Mouse (Mus musculus) thymus, adult 2 months (tissue): Measurements from ENCODE around the gene Rfwd3. TPM values are rescaled to one million over a fixed set of nuclear protein-coding genes. Genes with fewer than 3 reads are reported as not detected.

Experiments
- DNase-seq: peaks from one replicate; pipeline ENCODE4 v3.0.0; 2021
- H3K27ac ChIP-seq: fragments of 200-500 bp; 2 replicates; pipeline ENCODE4 v1.5.1; 2012; ENCODE audit warnings: low read length, control low read depth; ENCODE audit not compliant: control insufficient read depth, insufficient read depth
- H3K27me3 ChIP-seq: fragments of 200-500 bp; 2 replicates; pipeline ENCODE4 v1.6.1; 2012; ENCODE audit warnings: mild to moderate bottlenecking, low read length, moderate library complexity, mixed read lengths; ENCODE audit not compliant: control insufficient read depth, insufficient read depth
- H3K36me3 ChIP-seq: fragments of 200-500 bp; 2 replicates; pipeline ENCODE4 v1.6.1; 2012; ENCODE audit warnings: mild to moderate bottlenecking, low read length, moderate library complexity; ENCODE audit not compliant: control insufficient read depth, insufficient read depth
- H3K4me1 ChIP-seq: fragments of 200-500 bp; replicated peaks from 2 replicates; pipeline ENCODE4 v1.6.1; 2012; ENCODE audit warnings: low read length; ENCODE audit not compliant: control insufficient read depth, insufficient read depth
- H3K4me3 ChIP-seq: fragments of 200-500 bp; 2 replicates; pipeline ENCODE4 v1.5.1; 2012; ENCODE audit warnings: mild to moderate bottlenecking, low read length, control low read depth, moderate library complexity; ENCODE audit not compliant: control insufficient read depth, insufficient read depth
- CTCF ChIP-seq: fragments of 200-500 bp; IDR thresholded peaks from 2 replicates; pipeline ENCODE4 v1.5.1; 2012; ENCODE audit warnings: mild to moderate bottlenecking, control low read depth, low read length, moderate library complexity, borderline replicate concordance; ENCODE audit not compliant: control insufficient read depth, poor library complexity, insufficient read depth; ENCODE audit errors: extremely low read depth
- POLR2A ChIP-seq: fragments of 200-500 bp; IDR thresholded peaks from 2 replicates; pipeline ENCODE4 v1.6.1; 2012; ENCODE audit warnings: mild to moderate bottlenecking, low read length, control low read depth, moderate library complexity; ENCODE audit not compliant: control insufficient read depth, poor library complexity, insufficient read depth; ENCODE audit errors: extremely low read depth
- WGBS: fragments of 180-500 bp; shearing (Covaris S2); methylation state at CpG from one replicate; pipeline ENCODE4 v1.1.7; 2018; 5-methylcytosine and 5-hydroxymethylcytosine counted together
- polyA plus RNA-seq: library from polyadenylated mRNA; depleted of rRNA; stranded (reverse); fragments of >200 nt; gene quantifications from 2 replicates; pipeline ENCODE4 v1.2.3, GENCODE M21; 2012

The Rfwd3 gene
- polyA plus RNA-seq, 1 experiment: 30.9 TPM

DNA sequence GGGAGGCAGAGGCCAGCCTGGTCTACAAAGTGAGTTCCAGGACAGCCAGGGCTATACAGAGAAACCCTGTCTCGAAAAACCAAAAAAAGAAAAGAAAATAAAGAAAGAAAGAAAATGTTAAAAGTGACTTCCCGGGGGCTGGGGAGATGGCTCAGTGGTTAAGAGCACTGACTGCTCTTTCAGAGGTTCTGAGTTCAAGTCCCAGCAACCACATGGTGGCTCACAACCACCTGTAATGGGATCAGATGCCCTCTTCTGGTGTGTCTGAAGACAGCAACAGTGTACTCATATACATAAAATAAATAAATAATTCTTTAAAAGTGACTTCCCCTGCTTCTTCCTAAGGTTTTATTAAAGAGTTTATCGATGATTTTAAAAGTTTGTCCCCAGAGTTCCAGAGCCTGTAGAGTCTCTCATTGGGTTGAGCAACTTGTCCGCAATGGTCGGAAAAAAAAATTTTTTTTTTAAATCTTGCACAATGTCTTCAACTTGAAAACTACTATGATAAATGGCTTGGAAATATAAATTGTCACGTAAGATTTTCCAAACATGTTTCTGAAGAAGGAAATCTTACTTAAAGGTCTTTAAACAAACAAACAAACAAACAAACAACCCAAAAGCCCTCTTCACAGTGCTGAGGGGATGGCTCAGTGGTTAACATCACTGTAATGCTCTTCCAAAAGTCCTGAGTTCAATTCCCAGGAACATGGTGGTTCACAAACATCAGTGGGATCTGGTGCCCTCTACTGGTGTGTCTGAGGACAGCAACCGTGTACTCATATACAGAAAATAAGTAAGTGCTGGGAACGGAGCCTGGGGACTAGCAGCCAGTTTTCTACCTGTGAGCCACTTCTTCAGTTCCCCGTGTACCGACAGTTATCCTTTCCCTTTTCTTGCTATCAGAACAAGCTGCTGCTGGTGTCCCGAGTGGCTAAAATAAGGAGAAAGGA is 850 bp upstream of the Rfwd3 start:
- WGBS: 69% methylated on average over 11 of the region's 11 CpGs
- DNase-seq: peak; percentile 12
- 0 out of 2 replicates have a peak, but pooled peaks cover 2% of the 10 kb centered on the region for H3K4me1 ChIP-seq
- no peaks in the 10 kb centered on the region for H3K27me3 ChIP-seq
- 0 out of 2 replicates have a peak, but pooled peaks cover 6% of the 10 kb centered on the region for H3K36me3 ChIP-seq
- H3K4me3 ChIP-seq: peak overlapping the region; percentile 90
- H3K27ac ChIP-seq: no peak overlapping the region
- TF ChIP-seq CTCF: no peak
- TF ChIP-seq POLR2A: no peak

DNA sequence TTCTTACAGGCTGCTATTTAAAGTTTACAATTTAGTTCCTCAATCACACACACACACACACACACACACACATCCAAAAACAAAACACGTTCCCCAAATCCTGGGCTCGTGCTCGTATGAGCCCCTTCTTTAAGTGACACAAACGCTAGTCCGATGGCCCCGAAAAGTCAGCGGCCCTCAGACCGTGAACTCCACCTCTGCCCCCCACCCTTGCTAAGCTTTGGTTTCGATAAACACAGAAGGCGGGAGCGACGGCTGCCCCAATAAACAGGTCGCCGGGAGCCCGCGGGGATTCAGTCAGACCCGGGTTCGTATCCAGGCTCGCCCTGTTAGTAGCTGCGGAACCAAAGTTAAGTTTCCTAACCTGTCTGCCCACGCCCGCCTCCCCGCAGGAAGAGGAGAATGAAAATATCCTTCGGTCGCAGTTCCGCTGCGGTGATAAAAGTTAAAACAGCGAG is 630 bp downstream of the Rfwd3 start:
- H3K36me3 ChIP-seq: peaks cover 16% of the 10 kb centered on the region
- H3K27ac ChIP-seq: peak overlapping the region; percentile 1; the same call in 1 of the 2 replicates
- H3K27me3 ChIP-seq: no peaks in the 10 kb centered on the region
- H3K4me1 ChIP-seq: 0 out of 2 replicates have a peak, but pooled peaks cover 2% of the 10 kb centered on the region
- peak overlapping the region; percentile 90 for H3K4me3 ChIP-seq
- under 1% methylated on average over 28 of the region's 28 CpGs for WGBS
- peak; percentile 65 for DNase-seq
- no peak for TF ChIP-seq CTCF
- no peak for TF ChIP-seq POLR2A

DNA sequence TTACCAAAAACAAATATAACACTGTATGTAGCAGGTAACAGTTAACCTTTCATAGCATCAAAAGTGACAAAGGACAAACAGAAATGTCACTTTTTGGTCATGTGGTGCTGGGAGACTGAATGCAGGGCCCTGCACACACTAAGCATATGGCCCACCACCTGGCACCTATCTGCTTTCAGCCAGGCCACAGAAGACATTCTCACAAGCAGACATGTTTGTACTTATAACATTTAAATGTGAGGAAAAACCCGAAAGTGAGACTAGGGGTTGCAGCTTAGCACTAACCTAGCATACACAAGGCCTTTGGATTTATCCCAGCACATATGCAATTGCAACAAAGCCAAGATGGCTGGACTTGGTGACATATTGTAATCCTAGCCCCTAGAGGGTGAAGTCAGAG is 2.0 kb downstream of the Rfwd3 start:
- DNase-seq: no peak
- peaks cover 29% of the 10 kb centered on the region for H3K36me3 ChIP-seq
- H3K27me3 ChIP-seq: no peaks in the 10 kb centered on the region
- TF ChIP-seq POLR2A: no peak
- TF ChIP-seq CTCF: no peak
- H3K4me3 ChIP-seq: no peak overlapping the region
- WGBS: 79% methylated on average over 1 of the region's 1 CpGs
- no peak overlapping the region for H3K27ac ChIP-seq
- H3K4me1 ChIP-seq: 0 out of 2 replicates have a peak, but pooled peaks cover 2% of the 10 kb centered on the region

DNA sequence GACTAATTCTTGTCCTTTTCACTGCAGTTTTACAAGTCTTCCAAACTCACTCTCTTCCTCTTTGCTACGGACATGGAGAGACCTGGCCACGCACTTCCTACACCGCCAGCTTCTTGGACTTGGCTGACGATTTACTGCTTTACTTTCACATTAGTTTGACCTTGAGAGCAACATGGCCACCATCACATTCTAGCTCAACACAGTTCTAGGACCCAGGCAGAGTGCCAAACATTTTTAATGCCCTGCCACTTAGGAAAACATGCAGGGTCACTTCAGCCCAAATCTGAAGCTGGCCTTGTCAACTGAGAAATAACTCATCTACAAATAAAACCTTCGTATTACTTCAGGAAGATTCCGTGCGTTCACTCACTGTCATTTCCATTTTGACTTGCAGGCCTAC is 8.3 kb downstream of the Rfwd3 start:
- H3K27ac ChIP-seq: no peak overlapping the region
- TF ChIP-seq CTCF (no peak), POLR2A (no peak)
- DNase-seq: no peak
- H3K36me3 ChIP-seq: peaks cover 77% of the 10 kb centered on the region
- no peak overlapping the region for H3K4me3 ChIP-seq
- 97% methylated on average over 7 of the region's 7 CpGs for WGBS
- H3K27me3 ChIP-seq: no peaks in the 10 kb centered on the region
- no peaks in the 10 kb centered on the region for H3K4me1 ChIP-seq

DNA sequence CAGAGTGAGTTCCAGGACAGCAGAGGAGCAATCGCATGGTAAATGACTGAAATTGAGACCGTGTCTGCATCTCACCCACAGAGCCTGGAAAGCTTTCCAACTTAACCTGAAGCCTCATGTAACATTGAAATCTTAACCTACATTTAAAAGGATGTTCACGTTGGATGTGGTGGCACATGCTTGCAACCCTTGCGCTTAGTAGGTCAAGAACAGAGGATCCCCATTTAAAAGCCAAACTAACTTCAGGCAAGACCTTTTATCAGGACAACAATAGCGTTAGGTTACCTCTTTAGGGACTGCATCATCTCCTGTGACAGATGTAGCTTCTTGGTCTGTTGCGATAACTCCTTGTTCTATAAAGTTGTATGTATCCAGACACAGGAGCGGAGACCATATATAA is 9.4 kb downstream of the Rfwd3 start:
- no peak overlapping the region for H3K27ac ChIP-seq
- DNase-seq: no peak
- H3K4me1 ChIP-seq: no peaks in the 10 kb centered on the region
- H3K36me3 ChIP-seq: peaks cover 85% of the 10 kb centered on the region
- WGBS: over 99% methylated on average over 7 of the region's 7 CpGs
- no peaks in the 10 kb centered on the region for H3K27me3 ChIP-seq
- no peak overlapping the region for H3K4me3 ChIP-seq
- TF ChIP-seq CTCF: no peak
- TF ChIP-seq POLR2A: no peak

DNA sequence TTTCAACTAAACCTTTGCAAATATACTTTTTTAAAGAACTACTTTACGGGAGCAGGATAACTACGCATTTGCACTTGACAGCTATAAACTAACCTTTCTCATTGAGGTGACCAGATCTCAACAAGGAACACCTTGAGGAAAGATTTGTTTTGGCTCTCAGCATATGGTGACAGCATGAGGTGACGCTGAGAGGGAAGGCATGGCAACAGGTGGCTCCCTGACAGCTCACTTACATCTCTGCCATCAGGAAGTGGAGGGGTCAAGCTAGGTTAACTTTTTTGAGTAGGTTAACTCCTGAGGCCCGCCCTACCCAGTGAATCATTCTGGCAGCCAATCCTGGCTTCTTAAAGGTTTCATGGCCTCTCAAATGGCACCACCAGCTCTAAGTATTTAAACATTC is 14.4 kb downstream of the Rfwd3 start:
- Histone ChIP-seq H3K27me3 (no peaks in the 10 kb centered on the region), H3K36me3 (peaks cover 90% of the 10 kb centered on the region), H3K27ac (no peak overlapping the region), H3K4me3 (no peak overlapping the region), H3K4me1 (no peaks in the 10 kb centered on the region)
- no peak for TF ChIP-seq CTCF
- TF ChIP-seq POLR2A: no peak
- no peak for DNase-seq
- WGBS: 96% methylated on average over 4 of the region's 4 CpGs

DNA sequence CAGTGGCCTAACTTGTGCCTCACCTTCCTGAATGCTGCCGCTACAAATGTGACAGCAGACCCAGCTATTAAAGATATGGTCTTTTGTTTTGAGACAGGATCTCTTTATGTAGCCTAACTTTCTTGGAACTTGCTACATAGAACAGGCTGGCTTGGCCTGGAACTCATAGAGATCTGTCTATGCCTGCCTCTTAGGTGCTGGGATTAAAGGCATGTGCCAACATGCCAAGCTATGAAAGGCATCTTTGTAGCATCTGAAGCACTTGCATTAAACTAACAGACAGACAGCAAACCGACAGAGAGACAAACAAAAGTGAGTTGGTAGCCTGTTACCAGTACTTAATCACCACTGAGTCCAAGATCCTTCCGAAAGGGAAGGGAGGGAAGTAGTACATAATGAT is 17.9 kb downstream of the Rfwd3 start:
- H3K36me3 ChIP-seq: peaks cover 85% of the 10 kb centered on the region
- 91% methylated on average over 3 of the region's 3 CpGs for WGBS
- TF ChIP-seq POLR2A (no peak), CTCF (no peak)
- no peak for DNase-seq
- no peaks in the 10 kb centered on the region for H3K27me3 ChIP-seq
- no peak overlapping the region for H3K4me3 ChIP-seq
- no peak overlapping the region for H3K27ac ChIP-seq
- H3K4me1 ChIP-seq: no peaks in the 10 kb centered on the region
